Mouse (Mus musculus): ENCODE results near the gene Zcrb1.

DNA sequence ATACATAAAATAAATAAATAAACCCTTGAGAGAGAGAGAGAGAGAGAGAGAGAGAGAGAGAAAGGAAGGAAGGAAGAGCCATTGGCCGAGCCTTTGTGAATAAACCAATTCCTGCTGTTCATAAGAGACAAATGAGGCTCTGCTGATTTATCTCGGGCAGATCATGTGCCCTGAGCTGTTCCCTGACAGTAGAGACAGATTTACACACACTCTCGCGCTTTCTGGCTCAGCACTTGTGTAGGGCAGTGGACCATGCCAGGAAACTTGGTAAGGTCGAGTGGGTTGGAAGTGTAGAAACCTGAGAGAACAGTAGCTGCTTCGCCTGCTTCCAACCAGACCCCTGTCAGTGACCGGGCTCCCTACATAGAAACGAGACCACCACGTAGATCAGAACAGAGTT is 29.6 kb downstream of the Zcrb1 start:
- no peak for TF ChIP-seq CTCF (conservative IDR thresholded peaks at IDR 0.05; ENCODE audit: insufficient read depth, insufficient read length, low read depth, low read length)
- TF ChIP-seq POLR2A (IDR thresholded peaks at IDR 0.05; ENCODE audit: low read depth, low read length) = no peak

All from kidney, adult 2 months (tissue).